Mouse (Mus musculus) bone marrow macrophage, adult 2 months (primary cell): Measurements from ENCODE around the gene Gm10382. TPM values are rescaled to one million over a fixed set of nuclear protein-coding genes. Genes with fewer than 3 reads are reported as not detected.

Experiments used
- H3K27ac ChIP-seq: 2 replicates; pipeline ENCODE4 v1.5.1; 2012; ENCODE audit warnings: low read depth, low read length; ENCODE audit not compliant: insufficient read depth
- H3K4me1 ChIP-seq: 2 replicates; pipeline ENCODE4 v1.6.1; 2012; ENCODE audit warnings: low read length; ENCODE audit not compliant: control insufficient read depth, insufficient read depth
- H3K4me3 ChIP-seq: 2 replicates; pipeline ENCODE4 v1.5.1; 2012; ENCODE audit warnings: mild to moderate bottlenecking, low read length, moderate library complexity; ENCODE audit not compliant: insufficient read depth
- CTCF ChIP-seq: IDR thresholded peaks from 2 replicates; pipeline ENCODE4 v1.5.1; 2012; ENCODE audit warnings: low read depth, mild to moderate bottlenecking, low read length, moderate library complexity
- POLR2A ChIP-seq: IDR thresholded peaks from 2 replicates; pipeline ENCODE4 v1.6.1; 2012; ENCODE audit warnings: mild to moderate bottlenecking, low read depth, low read length, borderline replicate concordance
- polyA plus RNA-seq: library from polyadenylated mRNA; stranded (reverse); fragments of >200 nt; gene quantifications from 2 replicates; pipeline ENCODE4 v1.2.4, GENCODE M21; 2012; ENCODE audit not compliant: missing spikeins, insufficient read depth, insufficient read length

Gene Gm10382
- polyA plus RNA-seq, 1 experiment: not detected

DNA sequence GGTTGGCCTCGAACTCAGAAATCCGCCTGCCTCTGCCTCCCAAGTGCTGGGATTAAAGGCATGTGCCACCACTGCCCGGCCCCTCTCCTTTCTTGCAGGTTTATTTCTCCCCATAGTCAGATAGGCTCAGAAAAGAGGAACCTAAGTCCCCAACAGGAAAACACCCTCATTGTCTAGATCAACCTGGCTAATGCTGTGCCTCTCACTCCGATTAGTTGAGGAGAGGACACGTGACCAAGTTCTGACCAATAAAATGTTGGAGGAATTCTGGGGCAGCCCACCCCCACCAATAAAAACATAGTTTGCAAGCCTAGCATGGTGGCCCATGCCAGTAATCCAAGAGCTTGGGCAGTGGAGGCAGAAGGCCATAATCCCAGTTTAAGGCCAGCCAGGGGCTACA lies 37.2 kb upstream of the Gm10382 start:
- peak overlapping the region; percentile 56 for H3K27ac ChIP-seq
- H3K4me1 ChIP-seq: peaks cover 29% of the 10 kb centered on the region
- no peak overlapping the region for H3K4me3 ChIP-seq
- TF ChIP-seq POLR2A (no peak), CTCF (no peak)

DNA sequence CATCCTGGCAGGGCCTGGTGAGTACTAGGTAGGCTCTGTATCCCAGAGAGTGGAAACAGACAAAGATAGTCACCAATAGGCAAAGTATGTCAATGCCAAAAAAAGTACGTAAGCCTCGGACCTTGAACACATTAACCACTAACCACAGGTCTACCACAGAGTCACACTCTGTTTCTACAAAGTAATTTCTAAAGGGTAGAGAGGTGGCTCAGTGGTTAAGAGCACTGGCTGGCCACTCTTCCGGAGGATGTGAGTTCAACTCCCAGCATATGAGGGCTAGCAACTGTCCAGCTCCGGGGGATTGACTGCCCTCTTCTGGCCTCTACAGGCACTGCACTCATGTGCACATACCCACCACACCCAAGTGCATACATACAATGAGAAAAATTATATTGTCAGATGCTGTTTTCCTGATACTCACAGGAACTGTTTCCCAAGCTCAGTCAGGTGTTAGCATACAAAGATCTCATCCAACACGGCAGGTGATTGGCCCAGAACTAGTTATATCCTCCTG lies 36.3 kb upstream of the Gm10382 start:
- Histone ChIP-seq H3K4me1 (peaks cover 33% of the 10 kb centered on the region), H3K4me3 (no peak overlapping the region), H3K27ac (no peak overlapping the region)
- no peak for TF ChIP-seq CTCF
- no peak for TF ChIP-seq POLR2A

DNA sequence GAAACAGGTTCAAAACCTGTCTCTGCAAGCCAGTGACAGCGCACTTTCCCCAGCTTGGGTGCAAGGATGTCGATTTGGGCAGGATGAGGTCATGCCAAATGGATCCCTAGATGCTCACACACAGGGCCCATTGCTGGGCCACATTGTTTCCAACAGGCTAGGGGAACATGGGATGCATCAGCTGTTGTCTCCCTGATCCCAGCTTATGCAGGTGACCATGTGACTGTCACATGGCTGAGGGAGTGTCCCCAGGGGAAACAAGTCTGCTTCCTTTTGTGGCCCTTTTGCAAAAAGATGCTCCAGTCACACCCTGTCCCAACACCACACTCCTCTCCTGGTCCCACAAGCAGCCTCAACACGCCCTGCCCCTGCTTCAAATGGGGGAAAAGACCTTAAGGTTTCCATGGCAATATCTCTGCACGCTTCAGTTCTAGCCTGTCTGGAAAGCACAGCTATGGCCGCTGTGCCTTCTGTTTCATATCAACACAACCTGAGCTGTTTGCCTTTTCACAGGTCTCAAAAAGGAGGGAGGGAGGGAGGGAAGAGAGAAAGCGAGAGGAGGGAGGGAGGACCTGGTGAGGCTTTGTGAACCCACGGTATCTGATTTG lies 34.1 kb upstream of the Gm10382 start:
- TF ChIP-seq POLR2A: no peak
- no peak for TF ChIP-seq CTCF
- no peak overlapping the region for H3K4me3 ChIP-seq
- peaks cover 25% of the 10 kb centered on the region for H3K4me1 ChIP-seq
- H3K27ac ChIP-seq: no peak overlapping the region

DNA sequence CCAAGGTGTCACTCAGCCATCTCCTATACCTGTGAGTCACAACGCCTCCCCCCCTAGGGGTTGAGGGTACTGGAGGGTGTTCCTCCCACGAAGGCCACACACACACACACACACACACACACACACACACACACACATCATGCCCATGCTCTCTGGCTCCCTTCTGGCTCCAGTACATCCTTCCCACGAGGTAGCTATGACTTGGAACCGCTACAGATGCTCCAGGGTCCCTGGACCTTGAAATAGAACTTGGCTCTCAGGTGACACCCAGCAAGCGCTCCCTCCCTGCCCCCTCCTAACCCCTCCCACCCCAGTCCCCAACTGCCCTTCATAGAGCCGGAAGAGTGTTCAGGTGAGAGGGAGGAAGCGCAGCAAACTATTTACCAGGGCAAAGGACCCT lies 33.5 kb upstream of the Gm10382 start:
- Histone ChIP-seq H3K4me1 (peaks cover 25% of the 10 kb centered on the region), H3K27ac (no peak overlapping the region), H3K4me3 (no peak overlapping the region)
- TF ChIP-seq POLR2A (no peak), CTCF (no peak)

DNA sequence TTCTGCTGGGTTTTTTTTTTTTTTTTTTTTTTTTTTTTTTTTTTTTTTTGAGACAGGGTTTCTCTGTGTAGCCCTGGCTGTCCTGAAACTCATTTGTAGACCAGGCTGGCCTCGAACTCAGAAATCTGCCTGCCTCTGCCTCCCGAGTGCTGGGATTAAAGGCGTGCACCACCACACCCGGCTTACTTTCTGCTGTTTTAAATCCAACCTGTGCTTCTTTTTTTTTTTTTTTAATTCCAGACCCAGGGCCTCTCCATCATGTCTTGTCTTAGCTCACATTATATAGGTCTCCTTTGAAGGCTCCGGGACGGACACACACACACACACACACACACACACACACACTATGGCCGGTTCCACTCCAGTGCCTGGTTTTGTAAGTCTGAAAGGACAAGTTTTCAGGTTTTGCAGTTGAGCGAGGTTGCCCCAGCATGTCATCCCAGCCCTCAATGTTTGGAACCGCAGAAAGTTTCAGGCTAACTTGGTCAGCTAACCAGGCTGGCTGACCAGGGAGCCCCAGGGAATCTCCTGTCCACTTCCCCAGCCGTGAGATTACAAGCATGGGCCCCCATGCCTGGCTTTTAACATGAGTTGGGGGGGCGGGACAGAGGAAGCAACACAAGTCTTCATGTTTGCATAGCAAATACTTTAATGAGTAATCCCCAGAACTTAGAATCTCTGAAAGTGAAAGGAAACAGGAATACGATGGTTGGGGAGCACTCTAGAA lies 31.4 kb upstream of the Gm10382 start:
- no peak for TF ChIP-seq CTCF
- no peak for TF ChIP-seq POLR2A
- Histone ChIP-seq H3K27ac (peak overlapping the region; percentile 80), H3K4me1 (peaks cover 11% of the 10 kb centered on the region), H3K4me3 (peak overlapping the region; percentile 17)

DNA sequence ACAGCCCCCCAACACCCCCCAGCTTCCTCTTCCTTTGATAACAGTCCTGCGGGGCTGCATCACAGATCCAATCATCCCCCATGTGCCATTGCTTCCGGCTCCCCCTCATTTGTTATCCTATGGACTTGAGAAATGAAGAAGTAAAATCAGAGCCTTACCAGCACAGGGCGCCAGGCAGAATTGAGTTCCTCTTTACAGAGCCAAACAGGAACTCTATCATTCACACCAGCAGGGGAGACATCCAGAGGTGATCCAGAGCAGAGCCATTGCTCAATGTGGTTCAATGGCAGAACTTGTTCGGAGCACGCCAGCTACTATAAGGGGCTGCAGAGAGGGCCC lies 30.9 kb upstream of the Gm10382 start:
- Histone ChIP-seq H3K4me1 (peaks cover 16% of the 10 kb centered on the region), H3K4me3 (peak overlapping the region; percentile 17), H3K27ac (peak overlapping the region; percentile 80)
- no peak for TF ChIP-seq CTCF
- no peak for TF ChIP-seq POLR2A

DNA sequence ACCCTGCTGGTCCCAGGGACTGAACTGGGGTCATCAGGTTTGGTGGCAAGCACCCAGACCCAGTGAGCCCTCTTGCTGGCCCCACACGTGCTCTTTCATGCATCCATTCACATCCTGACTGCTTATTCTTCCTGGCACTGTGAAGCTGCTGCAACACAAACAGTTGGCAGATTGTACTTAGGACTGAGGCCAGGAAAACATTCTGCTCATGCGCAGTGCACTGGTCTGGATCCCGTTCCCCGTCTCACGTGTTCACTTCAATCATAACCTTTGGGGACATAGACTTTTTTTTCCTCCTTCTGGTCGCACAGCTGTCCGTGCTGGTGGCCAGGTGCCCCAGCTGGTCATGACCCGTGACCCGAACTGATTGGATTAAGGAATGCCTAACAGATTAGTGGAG lies 28.6 kb upstream of the Gm10382 start:
- TF ChIP-seq CTCF (no peak), POLR2A (no peak)
- Histone ChIP-seq H3K4me3 (no peak overlapping the region), H3K4me1 (peaks cover 27% of the 10 kb centered on the region), H3K27ac (no peak overlapping the region)

DNA sequence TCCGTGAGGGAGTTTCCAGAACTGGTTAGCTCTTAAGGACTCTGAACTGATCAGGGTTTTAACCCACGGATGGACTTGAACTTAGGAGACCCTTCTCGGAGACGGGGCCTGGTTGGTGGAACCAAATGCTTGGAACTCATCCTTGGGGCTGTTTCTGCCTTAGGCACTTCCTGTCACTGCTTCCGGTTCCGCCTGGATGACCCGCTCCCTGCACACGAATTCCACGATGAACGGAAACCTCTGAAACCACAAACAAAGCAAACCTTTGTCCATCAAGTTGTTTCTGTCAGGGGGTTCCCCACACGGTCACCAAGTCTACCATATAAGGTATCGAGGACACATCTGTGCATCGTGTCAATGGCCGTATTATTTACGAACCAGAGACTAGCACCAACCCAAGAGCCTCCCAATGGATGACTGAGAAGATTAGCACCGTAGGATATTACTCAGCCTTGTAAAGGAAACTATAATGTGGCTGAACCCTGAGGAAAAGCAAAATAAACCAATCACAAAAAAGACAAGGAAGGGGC lies 28.1 kb upstream of the Gm10382 start:
- Histone ChIP-seq H3K4me1 (peaks cover 27% of the 10 kb centered on the region), H3K27ac (no peak overlapping the region), H3K4me3 (no peak overlapping the region)
- no peak for TF ChIP-seq CTCF
- no peak for TF ChIP-seq POLR2A

DNA sequence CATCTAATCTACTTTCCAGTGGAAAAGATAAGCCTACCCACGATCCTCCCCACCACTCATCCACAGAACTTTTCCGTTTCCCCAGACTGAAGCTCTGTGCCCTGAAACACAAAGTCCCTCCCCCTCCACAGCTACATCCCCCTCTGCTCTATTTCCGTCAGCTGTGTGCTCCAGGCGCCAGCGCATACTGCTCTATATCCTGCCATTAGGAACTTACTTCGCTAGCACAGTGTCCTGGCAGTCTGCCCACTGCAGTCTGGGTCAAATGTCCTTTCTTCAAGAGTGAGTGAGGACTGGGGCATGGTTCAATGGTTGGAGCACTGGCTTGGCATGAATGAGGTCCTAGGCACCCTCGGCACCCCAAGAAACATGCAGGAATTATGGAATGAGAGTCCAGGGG lies 25.2 kb upstream of the Gm10382 start:
- no peak for TF ChIP-seq CTCF
- TF ChIP-seq POLR2A: no peak
- Histone ChIP-seq H3K27ac (no peak overlapping the region), H3K4me1 (peaks cover 22% of the 10 kb centered on the region), H3K4me3 (no peak overlapping the region)

DNA sequence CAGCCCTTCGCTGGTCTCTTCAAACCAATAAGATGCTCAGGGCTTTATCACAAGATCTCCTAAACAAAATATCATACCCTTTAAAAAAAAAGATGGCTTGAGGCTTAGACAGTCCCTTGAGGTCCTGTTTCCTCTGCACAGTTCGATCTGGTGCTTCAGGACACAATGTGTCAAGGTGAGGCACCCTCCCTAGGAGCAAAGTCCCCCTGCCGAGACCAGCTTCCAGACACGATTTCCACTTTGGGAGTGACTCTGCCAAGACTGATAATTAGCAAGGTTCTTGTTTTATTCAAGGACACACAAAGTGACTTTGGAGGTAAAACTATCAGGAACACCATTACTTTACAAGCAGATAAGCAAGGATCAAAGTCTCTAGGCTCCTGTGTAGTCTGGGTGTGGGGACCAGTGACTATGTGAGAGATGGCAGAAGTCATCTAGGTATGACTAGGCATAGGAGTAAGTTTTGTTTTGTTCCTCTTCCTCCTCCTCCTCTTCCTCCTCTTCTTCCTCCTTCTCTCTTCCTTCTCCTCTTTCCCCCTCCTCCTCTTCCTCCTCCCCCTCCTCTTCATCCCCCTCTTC lies 24.2 kb upstream of the Gm10382 start:
- TF ChIP-seq CTCF (no peak), POLR2A (no peak)
- Histone ChIP-seq H3K27ac (no peak overlapping the region), H3K4me1 (peaks cover 22% of the 10 kb centered on the region)

More for the DNA sequence above, 24.2 kb upstream of the Gm10382 start:
- no peak overlapping the region for H3K4me3 ChIP-seq
